Mouse (Mus musculus): ENCODE results near the gene Hscb.

Gene Hscb

DNA sequence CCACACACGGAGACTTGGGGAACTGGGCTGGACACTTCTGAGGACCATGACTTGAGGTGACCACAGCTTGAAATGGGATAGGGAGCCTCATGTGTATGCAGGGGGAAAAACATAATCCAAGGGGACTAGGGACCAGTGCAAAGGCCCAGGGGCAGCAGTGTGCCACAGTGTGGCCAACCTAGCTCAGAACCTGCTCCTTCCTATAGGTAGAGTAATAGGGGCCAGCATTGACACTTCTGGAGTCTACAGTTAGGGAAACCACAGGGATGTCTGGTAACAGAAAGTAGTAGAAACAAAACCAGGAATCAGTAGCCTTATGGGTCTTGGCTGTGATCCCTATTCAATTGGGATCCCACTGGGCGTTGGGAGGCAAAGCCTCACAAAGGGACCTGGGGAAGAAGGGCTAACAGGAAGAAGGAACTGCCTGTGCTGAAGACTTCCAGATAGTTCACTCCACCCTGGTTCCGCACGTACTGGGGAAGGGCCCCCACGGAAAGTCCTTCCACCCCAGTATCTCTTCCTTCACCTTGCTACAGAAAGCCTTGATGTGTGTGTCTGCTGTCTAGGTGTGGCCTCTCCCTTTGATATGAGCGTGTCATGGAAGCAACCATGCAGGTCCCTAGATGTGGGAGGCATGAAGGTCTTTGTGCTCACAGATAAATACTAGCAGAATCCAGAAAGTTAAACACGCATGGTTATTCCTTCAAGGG, 57.9 kb downstream of the Hscb start:
- DNase-seq (ENCODE audit: low read depth, low spot score): no peak

DNA sequence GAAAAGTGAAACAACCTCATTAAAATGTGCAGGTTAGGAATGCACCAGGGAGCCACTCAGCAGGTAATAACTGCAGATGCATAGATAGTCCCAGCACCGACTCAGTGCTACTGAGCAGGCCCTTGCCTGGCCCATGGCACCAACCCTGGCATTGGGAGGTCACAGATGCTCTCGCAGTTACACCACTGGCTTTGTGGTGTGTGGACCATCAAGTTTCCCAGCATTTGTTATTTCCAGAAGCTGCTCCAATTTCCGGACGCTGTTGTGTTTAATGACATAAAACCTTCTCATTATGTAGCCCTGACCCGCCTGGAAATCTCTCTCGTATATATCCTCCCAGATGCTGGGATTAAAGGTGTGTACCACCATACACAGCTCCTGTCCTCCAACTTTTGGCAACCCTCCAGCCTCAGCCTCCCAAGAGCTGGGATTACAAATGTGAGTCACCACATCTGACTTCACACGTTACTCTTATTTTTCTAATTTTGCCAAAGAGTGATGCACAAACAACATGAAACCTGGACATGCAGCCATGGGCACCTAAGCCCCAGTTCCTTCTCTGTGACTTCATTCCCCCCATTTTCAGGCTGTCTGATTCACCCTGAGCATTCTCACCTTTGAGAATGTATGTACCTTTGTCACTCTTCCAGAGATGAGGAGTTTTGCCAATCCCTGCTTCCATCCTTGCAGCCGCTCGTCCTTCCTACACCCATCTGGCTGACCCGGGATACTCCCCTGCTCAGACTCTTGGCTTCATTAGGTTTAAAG, 58.6 kb downstream of the Hscb start:
- DNase-seq (ENCODE audit: low read depth, low spot score): no peak

DNA sequence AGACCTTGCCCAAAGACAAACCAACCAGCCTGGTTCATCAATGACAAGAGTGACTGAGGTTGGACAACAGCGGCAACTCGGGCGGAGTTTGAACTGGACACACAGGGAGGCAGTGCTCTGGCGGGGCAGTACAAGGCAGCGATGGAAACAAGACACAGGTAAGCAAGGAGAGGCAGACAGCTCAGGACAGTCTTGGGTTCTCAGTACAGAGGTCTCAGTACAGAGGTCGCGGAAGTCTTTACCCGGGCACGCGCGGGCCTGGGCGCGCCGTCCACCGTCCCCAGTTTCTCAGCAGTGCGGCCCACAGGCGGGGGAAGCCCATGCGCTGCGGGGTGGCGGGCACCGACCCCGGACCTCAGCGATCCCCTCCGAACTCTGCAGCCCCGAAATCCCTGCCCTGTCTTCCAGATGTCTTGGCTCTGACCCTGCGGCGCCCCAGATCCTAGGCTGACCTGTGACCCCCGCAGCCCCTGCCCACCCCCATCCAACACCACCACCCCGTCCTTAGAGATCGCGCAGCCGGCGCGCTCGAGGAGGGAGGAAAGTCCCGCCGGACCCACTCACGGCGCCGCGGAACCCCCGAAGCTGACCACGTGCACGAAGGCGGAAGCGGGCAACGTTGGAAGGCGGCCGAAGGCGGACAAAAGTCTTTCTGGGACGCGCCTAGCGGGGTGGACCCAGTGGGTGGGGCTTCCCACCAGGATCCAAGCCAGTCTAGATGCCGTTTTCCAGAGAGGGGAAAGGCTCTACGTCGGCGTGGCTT, 59.4 kb downstream of the Hscb start, which contains the start of gene Pus1:
TSS of gene Pus1 (minus strand) at position 662 of the 763 bp plus-strand sequence.
- peak; percentile 88 for DNase-seq (ENCODE audit: low read depth, low spot score)

DNA sequence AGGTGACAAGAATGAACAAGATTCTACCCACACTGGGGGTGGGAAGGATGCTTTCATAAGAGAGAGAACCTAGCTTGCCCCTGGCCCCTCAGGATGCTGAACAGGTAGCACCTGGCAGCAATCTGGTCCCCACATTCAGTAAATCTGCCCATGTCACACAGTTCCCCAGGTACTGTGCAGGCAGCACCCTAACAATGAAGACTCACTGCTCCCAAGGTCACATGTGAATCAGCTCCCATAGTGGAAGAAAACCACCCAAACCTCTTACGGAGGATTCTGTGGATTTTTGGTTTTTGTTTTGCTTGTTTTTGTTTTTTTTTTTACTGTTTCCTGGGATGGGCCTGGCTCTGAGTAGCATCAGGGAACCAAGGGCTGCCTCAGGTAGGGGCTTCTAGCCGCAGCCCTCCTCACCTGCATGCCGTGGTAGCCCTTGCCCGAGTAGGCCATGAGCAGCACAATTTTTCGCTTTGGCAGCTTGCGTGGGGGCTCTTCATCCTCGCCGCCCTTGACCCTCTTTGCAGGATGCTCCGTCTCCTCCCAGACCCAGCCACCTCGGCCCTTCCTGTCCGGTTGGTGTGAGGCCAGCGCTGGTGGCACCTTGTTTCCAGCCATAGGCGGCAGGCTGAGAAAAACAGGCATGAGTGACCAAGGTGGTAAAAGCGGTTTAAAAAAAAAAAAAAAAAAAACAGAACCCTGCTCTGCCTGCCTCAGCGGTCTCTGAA, 60.1 kb downstream of the Hscb start:
- DNase-seq (ENCODE audit: low read depth, low spot score): no peak

Data from mesoderm, embryonic 11.5 days (tissue).